12 mouse cellular contexts compared by ENCODE assay signal in genomic region chr8:70904532-70904931, GRCm38 (mm10). TPM values are rescaled to one million over a fixed set of nuclear protein-coding genes. Genes with fewer than 3 reads are reported as not detected.
A peak's percentile ranks its signal among the peaks of the same experiment; 100 is the strongest.
DNase-seq lines count a peak whose midpoint lies in the region; ATAC-seq and TF ChIP-seq lines count a peak whose summit lies in the region.
"Had no signal": no experiment of that assay in that cellular context is flagged by ENCODE, and none has a peak within 500 bp of the region (broad histone marks: within the 10 kb centered on the region; RNA-seq: fewer than 3 reads in every experiment).

No protein-coding gene starts in this region.

- no peak overlapping the region for H3K9ac ChIP-seq in heart, embryonic 15.5 days
- H3K9ac ChIP-seq in forebrain, postnatal 0 days: no peak overlapping the region
- H3K9ac ChIP-seq in forebrain, embryonic 16.5 days (replicated peaks; ENCODE audit: low read depth, low read length): no peak overlapping the region

- peaks cover 20% of the 10 kb centered on the region for H3K4me1 ChIP-seq in heart, embryonic 15.5 days (replicated peaks)
- peaks cover 17% of the 10 kb centered on the region for H3K4me1 ChIP-seq in brown adipose tissue, adult 24 weeks (ENCODE audit: control insufficient read depth, insufficient read depth, insufficient read length, low read length)
- 0 out of 2 replicates have a peak, but pooled peaks cover 3% of the 10 kb centered on the region for H3K4me1 ChIP-seq in forebrain, postnatal 0 days (ENCODE audit: insufficient read depth)
- H3K4me1 ChIP-seq in forebrain, embryonic 16.5 days (replicated peaks; ENCODE audit: control insufficient read depth, insufficient read depth, low read length): peaks cover 14% of the 10 kb centered on the region

- TF ChIP-seq CTCF in forebrain, postnatal 0 days (IDR thresholded peaks at IDR 0.05; ENCODE audit: low read depth): no peak

- no peaks in the 10 kb centered on the region for H3K9me3 ChIP-seq in heart, embryonic 15.5 days (replicated peaks)
- H3K9me3 ChIP-seq in forebrain, postnatal 0 days (ENCODE audit: low read length): no peaks in the 10 kb centered on the region
- no peaks in the 10 kb centered on the region for H3K9me3 ChIP-seq in forebrain, embryonic 16.5 days (ENCODE audit: control insufficient read depth, low read length)
- H3K9me3 ChIP-seq: G1E; hindbrain, embryonic 12.5 days had no signal

- H3K27ac ChIP-seq in heart, embryonic 15.5 days: 0 out of 2 replicates have a peak overlapping the region, but pooled peaks have one; percentile 15
- peak overlapping the region; percentile 65 for H3K27ac ChIP-seq in brown adipose tissue, adult 24 weeks (replicated peaks; ENCODE audit: low read depth, low read length)
- H3K27ac ChIP-seq in forebrain, postnatal 0 days (ENCODE audit: low read depth, low read length): no peak overlapping the region
- no peak overlapping the region for H3K27ac ChIP-seq in forebrain, embryonic 16.5 days (ENCODE audit: low read length)
- H3K27ac ChIP-seq: hindbrain, embryonic 12.5 days had no signal

- ATAC-seq in heart, embryonic 15.5 days (replicated peaks; ENCODE audit: insufficient number of reproducible peaks, insufficient read depth, low FRiP score, low read depth): no peak
- peak; percentile 65 for ATAC-seq in megakaryocyte progenitor cell, adult 5-6 weeks (replicated peaks; ENCODE audit: poor library complexity)
- no peak for ATAC-seq in forebrain, postnatal 0 days
- no peak for ATAC-seq in forebrain, embryonic 16.5 days

- no peaks in the 10 kb centered on the region; the same call in 1 of the 2 replicates for H3K27me3 ChIP-seq in heart, embryonic 15.5 days
- H3K27me3 ChIP-seq in forebrain, postnatal 0 days (ENCODE audit: insufficient read depth, low read length): no peaks in the 10 kb centered on the region
- peaks cover 12% of the 10 kb centered on the region for H3K27me3 ChIP-seq in forebrain, embryonic 16.5 days (replicated peaks; ENCODE audit: control insufficient read depth, insufficient read depth, low read length)

- H3K36me3 ChIP-seq in heart, embryonic 15.5 days: no peaks in the 10 kb centered on the region
- 0 out of 2 replicates have a peak, but pooled peaks cover 3% of the 10 kb centered on the region for H3K36me3 ChIP-seq in forebrain, postnatal 0 days (ENCODE audit: insufficient read depth)
- H3K36me3 ChIP-seq in forebrain, embryonic 16.5 days (ENCODE audit: control insufficient read depth, insufficient read depth): no peaks in the 10 kb centered on the region

- 40% methylated on average over 4 of the region's 4 CpGs for WGBS in heart, embryonic 15.5 days
- WGBS in forebrain, postnatal 0 days: 69% methylated on average over 4 of the region's 4 CpGs
- 72% methylated on average over 4 of the region's 4 CpGs for WGBS in forebrain, embryonic 16.5 days

- H3K4me2 ChIP-seq in heart, embryonic 15.5 days: no peak overlapping the region
- H3K4me2 ChIP-seq in forebrain, postnatal 0 days (ENCODE audit: low read depth): no peak overlapping the region
- no peak overlapping the region for H3K4me2 ChIP-seq in forebrain, embryonic 16.5 days (ENCODE audit: low read length)

- H3K4me3 ChIP-seq in heart, embryonic 15.5 days: no peak overlapping the region
- H3K4me3 ChIP-seq in brown adipose tissue, adult 24 weeks (ENCODE audit: insufficient read depth, low read depth, low read length): no peak overlapping the region
- H3K4me3 ChIP-seq in forebrain, postnatal 0 days (ENCODE audit: low read depth, low read length): no peak overlapping the region
- no peak overlapping the region for H3K4me3 ChIP-seq in forebrain, embryonic 16.5 days (replicated peaks; ENCODE audit: low read length)

- no peak for DNase-seq in heart, postnatal 4 days
- DNase-seq in kidney, postnatal 36 days: peak; percentile 55 to 83
- no peak for DNase-seq in forebrain, postnatal 0 days
- DNase-seq in cerebellum, postnatal 10 days: no peak
- DNase-seq: midbrain, embryonic 14.5 days; thymus, postnatal 25 days had no signal

RNA-seq across cellular contexts. Expression of gene Map1s, which starts 1.2 kb away (rescaled TPM):
- polyA plus RNA-seq in heart, embryonic 15.5 days (2015; fragmentation: Nextera tagmentation; extraction: Ambion mirVana): 30.3 and 41.6 TPM in 2 replicates
- total RNA-seq in heart, postnatal 4 days (2021): 10 to 100 TPM; 35.2 to 36.0 TPM
- polyA plus RNA-seq in brown adipose tissue, adult 24 weeks (2012; ENCODE audit: insufficient read depth, insufficient read length, missing spikeins): 3.0 and 3.4 TPM in 2 replicates
- 14.4 and 14.7 TPM in 2 replicates for total RNA-seq in megakaryocyte progenitor cell, adult 5-6 weeks (2015)
- 13.2 and 14.4 TPM in 2 replicates for total RNA-seq in megakaryocyte progenitor cell, adult 5-6 weeks (2017)
- total RNA-seq in forebrain, postnatal 0 days (2014; rRNA removed): 57.2 and 68.1 TPM in 2 replicates
- polyA plus RNA-seq in forebrain, postnatal 0 days (2015; fragmentation: Nextera tagmentation; extraction: Ambion mirVana): 52.7 and 63.9 TPM in 2 replicates
- polyA plus RNA-seq in forebrain, embryonic 16.5 days (2015; fragmentation: Nextera tagmentation; extraction: Ambion mirVana): 63.5 and 67.7 TPM in 2 replicates

RNA-seq across cellular contexts. Expression of gene Rpl18a, which starts 7.3 kb away (rescaled TPM):
- 2,542 and 2,612 TPM in 2 replicates for polyA plus RNA-seq in heart, embryonic 15.5 days (2015; fragmentation: Nextera tagmentation; extraction: Ambion mirVana)
- total RNA-seq in heart, postnatal 4 days (2021): 1,000 to 10,000 TPM; 1,266 to 1,294 TPM
- 822 and 1,180 TPM in 2 replicates for polyA plus RNA-seq in brown adipose tissue, adult 24 weeks (2012; ENCODE audit: insufficient read depth, insufficient read length, missing spikeins)
- 7,432 and 8,014 TPM in 2 replicates for total RNA-seq in megakaryocyte progenitor cell, adult 5-6 weeks (2015)
- 2,240 and 2,571 TPM in 2 replicates for total RNA-seq in megakaryocyte progenitor cell, adult 5-6 weeks (2017)
- 1,945 and 2,194 TPM in 2 replicates for total RNA-seq in forebrain, postnatal 0 days (2014; rRNA removed)
- 2,793 and 3,853 TPM in 2 replicates for polyA plus RNA-seq in forebrain, postnatal 0 days (2015; fragmentation: Nextera tagmentation; extraction: Ambion mirVana)
- 2,480 and 2,641 TPM in 2 replicates for polyA plus RNA-seq in forebrain, embryonic 16.5 days (2015; fragmentation: Nextera tagmentation; extraction: Ambion mirVana)

RNA-seq across cellular contexts. Expression of gene Slc5a5, which starts 12.0 kb away (rescaled TPM):
- 0.09 and 0.36 TPM in 2 replicates for polyA plus RNA-seq in heart, embryonic 15.5 days (2015; fragmentation: Nextera tagmentation; extraction: Ambion mirVana)
- under 1 TPM in 1 of 2 experiments, not detected in 1; 0.11 TPM for total RNA-seq in heart, postnatal 4 days (2021)
- polyA plus RNA-seq in brown adipose tissue, adult 24 weeks (2012; ENCODE audit: insufficient read depth, insufficient read length, missing spikeins): not detected in 2 replicates
- total RNA-seq in megakaryocyte progenitor cell, adult 5-6 weeks (2015): 0.07 TPM in 1 of 2 replicates, not detected in the other
- not detected in 2 replicates for total RNA-seq in megakaryocyte progenitor cell, adult 5-6 weeks (2017)
- total RNA-seq in forebrain, postnatal 0 days (2014; rRNA removed): 1.5 and 2.2 TPM in 2 replicates
- 2.4 and 3.6 TPM in 2 replicates for polyA plus RNA-seq in forebrain, postnatal 0 days (2015; fragmentation: Nextera tagmentation; extraction: Ambion mirVana)
- 1.6 and 1.9 TPM in 2 replicates for polyA plus RNA-seq in forebrain, embryonic 16.5 days (2015; fragmentation: Nextera tagmentation; extraction: Ambion mirVana)
- total RNA-seq: G1E had no signal

RNA-seq across cellular contexts. Expression of gene Ccdc124, which starts 30.8 kb away (rescaled TPM):
- 79.7 and 84.1 TPM in 2 replicates for polyA plus RNA-seq in heart, embryonic 15.5 days (2015; fragmentation: Nextera tagmentation; extraction: Ambion mirVana)
- total RNA-seq in heart, postnatal 4 days (2021): 10 to 100 TPM; 42.6 to 46.2 TPM
- 54.5 and 60.6 TPM in 2 replicates for polyA plus RNA-seq in brown adipose tissue, adult 24 weeks (2012; ENCODE audit: insufficient read depth, insufficient read length, missing spikeins)
- total RNA-seq in megakaryocyte progenitor cell, adult 5-6 weeks (2015): 27.6 and 37.2 TPM in 2 replicates
- 33.9 and 37.1 TPM in 2 replicates for total RNA-seq in megakaryocyte progenitor cell, adult 5-6 weeks (2017)
- 34.7 and 59.9 TPM in 2 replicates for total RNA-seq in forebrain, postnatal 0 days (2014; rRNA removed)
- polyA plus RNA-seq in forebrain, postnatal 0 days (2015; fragmentation: Nextera tagmentation; extraction: Ambion mirVana): 161 and 175 TPM in 2 replicates
- polyA plus RNA-seq in forebrain, embryonic 16.5 days (2015; fragmentation: Nextera tagmentation; extraction: Ambion mirVana): 152 and 167 TPM in 2 replicates

RNA-seq across cellular contexts. Expression of gene Kcnn1, which starts 41.5 kb away (rescaled TPM):
- 2.8 and 3.8 TPM in 2 replicates for polyA plus RNA-seq in heart, embryonic 15.5 days (2015; fragmentation: Nextera tagmentation; extraction: Ambion mirVana)
- 1 to 10 TPM; 2.5 to 3.0 TPM for total RNA-seq in heart, postnatal 4 days (2021)
- polyA plus RNA-seq in brown adipose tissue, adult 24 weeks (2012; ENCODE audit: insufficient read depth, insufficient read length, missing spikeins): 5.8 and 6.0 TPM in 2 replicates
- total RNA-seq in megakaryocyte progenitor cell, adult 5-6 weeks (2015): 0.12 and 0.42 TPM in 2 replicates
- total RNA-seq in megakaryocyte progenitor cell, adult 5-6 weeks (2017): 0.84 and 0.92 TPM in 2 replicates
- 20.5 and 31.5 TPM in 2 replicates for total RNA-seq in forebrain, postnatal 0 days (2014; rRNA removed)
- polyA plus RNA-seq in forebrain, postnatal 0 days (2015; fragmentation: Nextera tagmentation; extraction: Ambion mirVana): 9.4 and 9.8 TPM in 2 replicates
- polyA plus RNA-seq in forebrain, embryonic 16.5 days (2015; fragmentation: Nextera tagmentation; extraction: Ambion mirVana): 11.2 and 13.4 TPM in 2 replicates

Comparison
In these comparisons a context has a peak if more than half of its experiments do, and no peak if none do; other contexts are left out.
1. H3K27ac ChIP-seq: peak in heart, embryonic 15.5 days (single experiment) and brown adipose tissue, adult 24 weeks (single experiment); none in forebrain, postnatal 0 days (single experiment) and forebrain, embryonic 16.5 days (single experiment).
2. DNase-seq: peak in kidney, postnatal 36 days (2 of 2); none in heart, postnatal 4 days (single experiment), forebrain, postnatal 0 days (single experiment) and cerebellum, postnatal 10 days (0 of 2).